Mouse (Mus musculus) neutrophil, adult 5-6 weeks (primary cell): ENCODE measurements around the gene Fntb. TPM values are rescaled to one million over a fixed set of nuclear protein-coding genes. Genes with fewer than 3 reads are reported as not detected.

Experiments used
- ATAC-seq: fragments of 151-379, 151-347 bp; 2 replicates; pipeline ENCODE4 v1.8.0; 2017; ENCODE audit warnings: mild to moderate bottlenecking, moderate TSS enrichment; ENCODE audit not compliant: insufficient number of reproducible peaks, poor library complexity, low FRiP score, severe bottlenecking; ENCODE audit errors: extremely low read depth
- total RNA-seq: library from RNA; stranded (forward); fragments of 200-1000 nt; gene quantifications from 2 replicates; pipeline ENCODE4 v1.2.3, GENCODE M21; 2017

Fntb gene
- total RNA-seq, 1 experiment from 2014 or later: 6.2 TPM

- no peak for ATAC-seq
Measured at GRCm38 (mm10) chr12:76868463-76869198, 103.2 kb downstream of the Fntb start.

- no peak for ATAC-seq
Measured at GRCm38 (mm10) chr12:76869561-76869960, 104.2 kb downstream of the Fntb start.

DNA sequence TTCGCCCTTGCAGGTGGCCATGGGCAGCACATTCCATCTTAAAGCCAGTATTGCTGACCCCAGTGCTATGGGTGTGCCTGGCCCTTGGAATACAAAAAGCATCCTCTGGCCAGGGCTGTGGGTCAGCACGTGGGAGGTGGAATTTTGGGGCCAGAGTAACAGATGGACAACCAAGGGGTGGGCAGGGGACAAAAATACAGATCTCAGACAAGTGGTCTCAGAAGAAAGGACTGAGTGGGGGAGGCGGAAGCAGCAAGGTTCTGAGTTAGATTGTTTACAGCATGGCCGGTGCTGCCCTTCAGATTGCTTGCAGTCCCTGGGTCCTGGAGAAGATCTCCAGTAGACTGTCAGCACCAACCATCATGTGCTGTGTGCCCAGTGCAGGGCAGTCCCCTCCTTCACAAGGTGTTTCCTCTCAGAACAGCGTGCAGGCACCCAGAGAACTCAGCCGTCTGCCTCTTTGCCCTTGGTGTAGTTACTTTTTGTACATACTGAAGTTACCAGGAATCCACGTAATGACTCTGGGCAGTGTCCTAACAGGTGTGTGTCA is 107.5 kb downstream of the Fntb start:
- ATAC-seq: no peak

- no peak for ATAC-seq
Measured at GRCm38 (mm10) chr12:76874826-76875225, 109.4 kb downstream of the Fntb start.

DNA sequence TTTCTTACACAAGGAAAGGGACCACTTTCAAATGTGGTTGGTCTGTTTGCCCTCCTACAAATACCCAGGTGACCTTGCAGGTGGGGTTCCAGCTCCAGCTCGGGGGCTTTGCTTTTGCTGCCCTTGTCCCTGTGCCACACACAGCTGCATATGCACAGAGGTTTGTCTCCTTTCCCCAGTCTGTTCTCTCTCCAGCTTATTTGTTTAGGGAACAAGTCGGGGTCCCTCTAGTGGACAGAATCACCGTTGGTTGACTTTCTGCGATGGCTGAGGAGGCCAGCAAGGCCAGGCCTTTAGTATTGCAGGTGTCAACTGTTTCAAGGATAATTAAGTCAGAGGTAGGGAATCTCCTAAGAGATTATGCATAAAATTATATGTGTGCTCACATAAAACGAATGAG is 113.9 kb downstream of the Fntb start:
- no peak for ATAC-seq

DNA sequence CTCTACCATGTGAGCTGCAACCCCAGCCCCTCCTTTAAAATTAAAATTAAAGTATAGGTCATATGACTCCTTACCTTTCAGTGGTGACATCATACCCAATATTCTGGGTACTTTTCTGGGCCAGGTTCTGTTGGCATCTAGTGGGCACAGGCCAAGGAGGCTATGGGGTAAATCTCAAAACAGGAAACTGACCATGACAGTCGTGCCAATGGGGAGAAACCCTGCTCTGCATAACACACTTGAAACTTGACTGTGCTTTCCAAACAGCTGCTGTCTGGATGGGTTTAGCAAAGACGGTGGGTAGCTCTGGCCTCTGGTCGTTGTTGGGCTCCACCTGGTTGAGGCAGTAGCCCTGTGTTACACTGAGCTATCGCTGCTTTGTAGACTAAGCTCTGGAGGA is 114.7 kb downstream of the Fntb start:
- no peak for ATAC-seq

DNA sequence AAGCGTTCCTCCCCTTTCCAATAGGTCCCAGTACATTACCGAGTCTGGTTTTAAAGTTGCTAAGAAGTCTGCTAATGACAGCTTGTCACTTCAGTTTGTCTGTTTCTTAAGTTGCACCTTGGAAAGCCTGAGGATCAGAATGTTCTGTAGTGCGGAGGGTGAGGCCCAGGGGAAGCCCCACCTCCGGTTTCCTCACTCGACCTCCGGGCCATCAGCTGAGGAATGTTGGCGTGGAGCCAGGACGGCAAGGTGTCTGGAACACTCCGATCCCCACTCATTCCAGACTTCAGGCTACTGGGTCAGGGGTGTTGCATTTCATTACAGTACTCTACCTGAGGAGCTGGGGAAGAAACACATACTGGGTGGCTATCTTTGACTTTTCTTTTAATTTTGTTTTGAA is 118.4 kb downstream of the Fntb start:
- no peak for ATAC-seq

- no peak for ATAC-seq
Measured at GRCm38 (mm10) chr12:76885103-76885502, 119.7 kb downstream of the Fntb start.

GRCm38 (mm10) chr12:76886826-76887225 is 121.4 kb downstream of the Fntb start:
- peak; percentile 89 for ATAC-seq

- no peak for ATAC-seq
Measured at GRCm38 (mm10) chr12:76887941-76888340, 122.6 kb downstream of the Fntb start.

DNA sequence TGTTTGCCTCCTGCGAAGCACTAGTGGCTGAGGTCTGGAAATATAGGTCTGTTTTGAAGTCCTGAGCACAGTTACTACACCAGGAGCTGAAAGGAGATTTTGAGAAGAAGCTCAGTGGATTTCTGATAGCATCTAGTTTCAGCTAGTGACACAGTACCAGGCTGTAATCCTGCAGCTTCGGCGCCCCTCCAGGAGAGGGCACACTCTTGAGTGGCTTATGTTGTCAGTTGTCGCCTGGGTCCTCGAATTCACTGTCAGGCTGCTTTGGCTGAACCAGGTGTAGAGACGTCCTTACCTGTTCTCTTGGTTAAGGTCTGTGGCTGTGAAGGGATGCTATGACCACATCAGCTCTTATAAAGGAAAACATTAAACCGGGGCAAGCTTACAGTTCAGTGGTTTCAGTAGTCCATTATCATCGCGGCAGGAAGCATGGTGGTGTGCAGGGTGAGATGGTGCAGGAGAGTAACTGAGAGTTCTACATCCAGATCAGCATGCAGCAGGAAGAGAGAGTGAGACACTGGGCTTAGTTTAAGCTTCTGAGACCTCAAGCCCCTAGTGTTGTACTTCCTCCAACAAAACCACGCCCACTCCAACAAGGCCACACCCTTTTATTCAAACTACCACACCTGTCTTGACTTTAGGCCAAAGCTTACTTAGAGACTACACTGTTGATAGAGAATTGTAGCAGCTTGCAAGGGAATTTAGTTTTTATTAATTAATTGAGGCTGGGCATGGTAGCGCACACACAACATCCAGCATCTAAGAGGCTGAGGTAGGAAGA is 124.2 kb downstream of the Fntb start:
- no peak for ATAC-seq

GRCm38 (mm10) chr12:76891160-76891559 is 125.8 kb downstream of the Fntb start:
- ATAC-seq: no peak

DNA sequence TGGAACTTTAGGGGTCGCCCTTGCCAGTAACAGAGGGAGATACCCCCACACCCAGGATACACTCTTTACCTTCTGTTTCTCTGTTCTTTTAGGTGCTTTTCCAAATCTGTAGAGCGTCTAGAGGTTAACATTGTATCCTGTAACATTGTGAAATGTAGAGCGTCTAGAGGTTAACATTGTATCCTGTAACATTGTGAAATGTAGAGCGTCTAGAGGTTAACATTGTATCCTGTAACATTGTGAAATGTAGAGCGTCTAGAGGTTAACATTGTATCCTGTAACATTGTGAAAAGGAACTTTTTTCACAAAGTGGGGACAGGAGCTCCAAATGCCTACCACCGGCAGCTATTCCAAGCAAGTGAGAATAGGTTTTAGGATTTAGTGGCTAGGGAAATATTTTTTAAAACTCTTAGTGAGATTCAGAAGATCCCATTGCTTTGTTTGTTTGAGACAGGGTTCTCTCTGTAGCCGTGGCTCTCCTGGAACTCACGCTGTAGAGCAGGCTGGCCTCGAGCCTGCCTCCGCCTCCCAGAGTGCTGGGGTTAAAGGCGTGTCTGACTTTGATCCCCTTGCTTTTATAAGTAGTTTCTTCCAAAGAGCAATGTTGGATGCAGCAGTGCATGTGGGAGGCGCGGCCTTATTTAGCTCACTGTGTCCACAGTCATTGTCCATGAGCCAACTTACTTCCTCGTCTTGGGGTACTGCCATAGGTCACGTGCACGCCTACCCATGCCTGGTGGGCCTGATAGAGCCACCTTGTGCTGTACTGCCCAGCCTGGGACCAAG is 127.7 kb downstream of the Fntb start:
- ATAC-seq: no peak

GRCm38 (mm10) chr12:76894792-76895559 is 129.6 kb downstream of the Fntb start:
- ATAC-seq: no peak

DNA sequence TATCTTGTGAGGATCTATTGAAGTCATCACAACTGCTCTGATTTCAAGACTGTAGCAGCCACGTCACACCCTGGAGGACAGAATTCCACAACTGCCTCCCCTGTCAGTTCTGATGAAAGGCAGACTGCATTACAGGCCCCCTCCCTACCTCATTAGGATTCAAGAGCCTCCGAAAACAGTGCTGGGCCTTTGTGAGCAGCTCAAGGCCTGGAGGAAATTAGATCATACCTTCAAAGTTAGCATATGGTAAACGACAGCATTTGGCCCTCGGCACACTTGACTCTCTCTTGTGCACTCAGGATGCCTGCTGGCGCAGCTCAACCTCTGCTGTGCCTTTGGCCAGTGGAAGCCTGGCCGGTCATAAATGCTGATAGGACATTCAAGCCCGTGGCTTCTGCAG is 130.4 kb downstream of the Fntb start:
- ATAC-seq: no peak

DNA sequence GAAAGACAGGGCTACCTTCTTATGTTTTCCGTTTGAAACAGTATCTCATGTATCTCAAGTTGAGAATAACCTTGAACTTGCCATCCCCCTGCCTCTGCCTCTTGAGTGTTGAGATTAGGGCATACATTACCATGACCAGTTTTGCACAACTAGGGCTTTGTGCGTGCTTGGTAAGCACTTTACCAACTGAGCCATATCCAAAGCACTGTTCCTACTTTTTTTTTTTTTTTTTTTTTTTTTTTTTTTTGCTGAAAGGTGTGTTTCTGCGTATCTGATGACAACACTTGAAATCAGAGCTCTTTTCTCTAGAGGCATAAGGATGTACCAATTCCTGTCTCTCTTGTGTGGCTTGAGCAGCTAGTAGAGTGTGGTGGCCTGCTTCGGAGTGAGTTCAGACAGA is 131.2 kb downstream of the Fntb start:
- no peak for ATAC-seq

DNA sequence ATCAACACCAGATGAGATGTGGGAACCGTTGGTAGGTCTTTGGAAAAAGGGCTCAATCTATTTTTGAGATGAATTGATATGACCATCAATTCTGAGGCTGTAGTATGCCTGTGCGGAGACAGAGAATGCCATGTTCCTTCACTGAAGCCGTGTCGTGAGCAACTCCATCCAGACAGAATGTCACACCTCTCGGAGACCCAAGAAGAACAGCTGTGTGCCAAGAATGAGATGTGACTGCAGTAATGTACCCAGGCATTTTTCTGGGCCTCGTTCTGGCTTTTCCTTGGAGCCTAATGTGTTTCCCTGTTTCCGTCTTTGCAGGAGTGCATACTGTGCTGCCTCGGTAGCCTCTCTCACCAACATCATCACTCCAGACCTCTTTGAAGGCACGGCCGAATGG is 131.6 kb downstream of the Fntb start:
- no peak for ATAC-seq

DNA sequence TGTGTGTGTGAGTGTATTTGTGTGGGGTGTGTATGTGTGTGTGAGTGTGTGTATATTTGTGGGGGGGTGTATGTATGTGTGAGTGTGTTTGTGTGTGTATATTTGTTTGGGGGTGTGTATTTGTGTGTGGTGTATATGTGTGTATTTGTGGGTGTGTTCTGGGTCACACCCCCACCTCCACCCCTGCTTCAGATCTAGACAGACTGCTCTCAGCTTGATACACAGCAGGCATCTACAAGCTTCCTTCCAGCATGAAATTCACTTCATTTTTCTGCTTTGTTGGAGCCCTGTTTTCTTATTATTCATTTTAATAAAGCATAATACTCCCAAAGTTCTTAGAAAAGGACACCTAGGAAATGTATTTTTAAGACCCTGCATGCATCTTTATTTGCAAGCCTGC is 132.8 kb downstream of the Fntb start:
- no peak for ATAC-seq
